Mouse (Mus musculus) liver (tissue): ENCODE results near the gene Pcyox1.

ENCODE experiments used
- DNase-seq: peaks from one replicate; pipeline ENCODE4 v3.0.0-alpha.2; 2020; ENCODE audit warnings: mixed read lengths

Pcyox1 gene

GRCm38 (mm10) chr6:86396581-86397256 lies at the start of gene Pcyox1:
Pcyox1 (minus strand) TSS chr6:86397154.
- DNase-seq: peak; percentile 91

DNA sequence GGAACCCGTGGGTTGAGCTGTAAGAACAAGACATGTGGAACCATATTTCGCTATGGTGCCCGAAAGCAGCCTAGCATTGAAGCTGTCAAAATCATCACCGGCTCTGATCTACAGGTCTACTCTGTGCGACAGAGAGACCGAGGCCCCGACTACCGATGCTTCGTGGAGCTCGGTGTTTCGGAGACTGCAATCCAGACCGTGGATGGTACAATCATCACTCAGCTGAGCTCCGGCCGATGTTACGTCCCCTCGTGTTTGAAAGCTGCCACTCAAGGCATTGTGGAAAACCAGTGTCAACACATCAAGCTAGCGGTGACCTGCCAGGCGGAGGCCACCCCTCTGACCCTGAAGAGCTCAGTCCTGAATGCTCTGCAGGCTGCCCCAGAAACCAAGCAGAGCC lies 48.6 kb upstream of the Pcyox1 start:
- DNase-seq: no peak

GRCm38 (mm10) chr6:86441571-86441970 lies 44.6 kb upstream of the Pcyox1 start:
- DNase-seq: no peak

DNA sequence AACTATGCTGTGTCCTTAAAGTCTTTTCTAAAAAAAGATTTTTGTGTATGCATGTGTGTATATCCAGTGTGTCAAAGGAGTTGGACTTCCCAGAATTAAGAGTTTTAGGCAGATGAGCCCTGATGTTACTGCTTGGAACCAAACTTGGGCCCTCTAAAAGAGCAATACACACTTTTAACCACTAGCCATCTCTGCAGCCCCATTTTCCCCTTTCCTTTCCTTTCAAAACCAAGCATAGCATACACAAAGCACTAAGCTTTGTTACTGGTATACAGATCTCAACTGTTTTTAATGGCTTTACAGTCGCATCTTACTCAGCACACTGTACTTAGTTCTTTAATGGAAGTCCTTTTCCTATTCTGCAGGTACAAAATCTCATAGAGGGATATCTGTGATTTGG lies 42.6 kb upstream of the Pcyox1 start:
- DNase-seq: no peak

GRCm38 (mm10) chr6:86439119-86439496 lies 42.2 kb upstream of the Pcyox1 start:
- no peak for DNase-seq

- DNase-seq: peak; percentile 92
Measured at GRCm38 (mm10) chr6:86438272-86439118, 41.5 kb upstream of the Pcyox1 start, which contains the start of gene C87436. C87436 (plus strand) TSS chr6:86438374.

DNA sequence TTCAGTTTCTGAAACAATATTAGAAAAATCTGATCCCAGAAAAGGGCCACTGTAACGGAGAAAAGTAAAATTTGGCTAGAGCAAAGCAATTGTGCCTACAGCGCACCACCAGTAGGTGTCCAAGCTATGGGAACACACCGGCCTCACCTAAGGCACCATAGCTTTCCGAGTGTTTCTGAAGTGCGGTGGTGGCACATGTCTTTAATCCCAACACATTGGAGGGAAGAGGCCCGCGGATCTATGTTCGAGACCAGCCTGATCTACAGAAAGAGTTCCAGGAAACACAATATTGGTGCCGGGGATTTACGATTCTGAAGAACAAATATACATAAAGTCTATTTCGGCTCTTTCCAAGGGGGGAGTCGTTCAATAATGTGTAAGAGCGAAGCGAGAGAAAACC lies 40.8 kb upstream of the Pcyox1 start:
- peak; percentile 66 for DNase-seq

GRCm38 (mm10) chr6:86433696-86434095 lies 36.7 kb upstream of the Pcyox1 start:
- no peak for DNase-seq

DNA sequence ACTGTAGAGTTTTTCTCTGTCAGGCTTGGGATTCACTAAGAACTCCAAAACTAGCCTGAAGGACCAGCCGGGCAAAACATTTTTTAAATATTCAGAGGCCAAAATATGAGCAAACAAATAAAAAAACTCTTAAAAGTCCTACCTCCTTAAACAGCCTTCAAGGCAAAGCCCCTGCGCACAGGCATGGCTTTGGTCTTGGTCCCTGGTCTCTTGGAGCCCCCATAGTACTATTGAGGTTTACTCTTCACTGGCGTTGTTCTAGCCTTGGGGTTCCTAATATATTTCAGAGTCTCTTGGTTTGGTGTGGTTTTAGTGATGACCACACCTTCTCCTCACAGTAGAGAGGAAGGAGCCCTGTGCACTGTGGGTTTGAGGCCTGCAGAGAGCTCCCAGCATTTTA lies 34.6 kb upstream of the Pcyox1 start:
- no peak for DNase-seq

DNA sequence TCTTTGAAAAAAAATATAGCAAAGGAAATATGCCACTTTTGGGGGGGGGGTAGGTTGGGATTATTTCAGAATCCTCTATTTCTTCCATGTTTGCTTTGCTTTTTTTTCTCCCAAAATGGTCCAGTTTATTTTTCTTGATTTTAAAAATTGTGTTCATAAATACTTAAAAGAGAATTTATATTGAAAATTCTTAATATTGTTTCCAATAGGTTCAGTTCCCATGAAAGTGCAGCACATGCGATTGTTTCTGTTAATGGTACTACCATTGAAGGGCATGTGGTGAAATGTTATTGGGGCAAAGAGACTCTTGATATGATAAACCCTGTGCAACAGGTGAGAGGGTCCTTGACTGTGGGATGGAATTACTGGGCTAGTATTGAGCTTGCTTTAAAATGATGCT lies 29.4 kb upstream of the Pcyox1 start, which contains the start of gene Gm44790:
Gm44790 (plus strand) TSS at position 301 of the 400 bp plus-strand sequence.
- no peak for DNase-seq

- no peak for DNase-seq
Measured at GRCm38 (mm10) chr6:86420491-86420890, 23.5 kb upstream of the Pcyox1 start.

GRCm38 (mm10) chr6:86419239-86419638 lies 22.3 kb upstream of the Pcyox1 start:
- no peak for DNase-seq

- no peak for DNase-seq
Measured at GRCm38 (mm10) chr6:86418711-86419110, 21.8 kb upstream of the Pcyox1 start.

- DNase-seq: no peak
Measured at GRCm38 (mm10) chr6:86406306-86406705, 9.4 kb upstream of the Pcyox1 start.

DNA sequence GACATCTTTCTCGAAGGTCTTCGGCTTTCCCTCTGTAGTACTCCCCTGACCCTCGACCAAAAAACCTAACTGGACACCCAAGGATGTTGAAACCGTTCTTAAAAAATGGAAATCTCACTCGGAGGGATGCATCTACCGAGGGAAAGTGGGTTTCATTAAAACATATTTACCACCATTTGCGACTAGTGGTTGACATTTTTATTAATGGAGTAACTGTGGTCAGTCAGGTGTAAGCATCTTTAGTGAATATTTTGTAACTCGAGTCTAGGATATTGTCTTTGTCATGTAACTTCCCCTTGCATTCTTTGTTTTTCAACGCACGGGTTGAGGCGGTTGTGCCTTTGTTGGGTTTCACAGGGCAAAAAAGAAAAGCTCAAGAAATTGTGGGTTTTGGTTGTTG lies 8.0 kb upstream of the Pcyox1 start:
- no peak for DNase-seq

- DNase-seq: peak; percentile 98
Measured at GRCm38 (mm10) chr6:86404100-86404861, 7.3 kb upstream of the Pcyox1 start, which contains the start of gene Tia1. Tia1 (plus strand) TSS chr6:86404219.

GRCm38 (mm10) chr6:86403728-86404099 lies 6.8 kb upstream of the Pcyox1 start:
- peak; percentile 89 for DNase-seq

- DNase-seq: no peak
Measured at GRCm38 (mm10) chr6:86402681-86403607, 6.0 kb upstream of the Pcyox1 start.

DNA sequence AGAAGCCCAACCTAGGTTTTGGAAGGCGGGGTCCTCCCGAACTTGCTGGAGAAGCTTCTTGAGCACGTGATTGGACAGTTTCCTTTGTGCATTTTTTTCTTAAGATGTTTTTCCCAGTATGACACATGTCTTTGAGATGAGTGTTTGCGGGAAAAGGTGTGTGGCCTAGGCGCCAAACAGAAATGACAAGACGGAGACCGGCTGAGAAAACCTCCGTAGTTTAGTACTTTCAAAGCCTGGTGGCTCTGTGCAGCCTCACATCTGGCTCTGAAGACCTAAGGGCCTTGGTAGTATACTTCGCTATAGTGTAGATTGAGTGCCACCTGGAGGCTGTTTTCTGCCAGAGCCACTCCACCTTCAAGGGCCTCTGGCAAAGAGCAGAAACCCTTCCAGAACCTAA lies 4.0 kb upstream of the Pcyox1 start:
- peak; percentile 79 for DNase-seq

DNA sequence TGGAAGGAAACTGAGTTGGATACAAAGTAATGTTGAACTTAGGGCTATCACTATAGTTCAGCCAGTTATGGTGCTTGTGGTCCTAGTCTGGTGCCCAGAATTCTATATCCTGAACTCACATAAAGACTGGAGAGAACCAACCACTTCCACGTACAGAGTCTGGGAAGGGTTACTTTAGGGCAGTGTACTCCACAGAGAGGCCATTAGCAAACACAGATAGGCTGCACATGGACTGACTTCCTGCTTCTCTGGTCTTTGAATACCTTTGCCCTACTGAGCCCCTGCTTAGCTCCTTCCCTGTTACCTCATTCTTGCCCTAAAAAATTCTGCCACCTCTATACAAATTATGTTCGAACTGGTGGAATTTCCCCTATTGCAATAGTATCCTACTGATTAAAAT lies 3.0 kb upstream of the Pcyox1 start:
- no peak for DNase-seq

- no peak for DNase-seq
Measured at GRCm38 (mm10) chr6:86398986-86399385, 2.0 kb upstream of the Pcyox1 start.
